Mouse (Mus musculus): ENCODE measurements around the gene Tcl1b1. TPM values are rescaled to one million over a fixed set of nuclear protein-coding genes. Genes with fewer than 3 reads are reported as not detected.
"Not testable (repeated sequence)": the region's sequence is repeated elsewhere in the genome, so short reads cannot be mapped to it uniquely, and the experiment has no call there.

Gene Tcl1b1
- total and polyA plus RNA-seq, 3 experiments, result not detected

GRCm38 (mm10) chr12:105127607-105128006 lies 31.9 kb upstream of the Tcl1b1 start:
- Histone ChIP-seq H3K4me1 (ENCODE audit: insufficient read depth, low read depth, low read length) (no peaks in the 10 kb centered on the region), H3K9me3 (replicated peaks) (peaks cover 3% of the 10 kb centered on the region; the same call in 1 of the 2 replicates), H3K4me3 (ENCODE audit: low read depth, low read length) (no peak overlapping the region), H3K36me3 (replicated peaks) (no peaks in the 10 kb centered on the region), H3K27me3 (ENCODE audit: insufficient read depth, low read length) (no peaks in the 10 kb centered on the region)
- no peak for DNase-seq (ENCODE audit: low spot score)
- no peak for ATAC-seq (ENCODE audit: extremely low read depth, insufficient number of reproducible peaks, low FRiP score, poor library complexity, severe bottlenecking)
- TF ChIP-seq TAL1 (conservative IDR thresholded peaks at IDR 0.05; ENCODE audit: low read depth, low read length), result no peak
- no peak for TF ChIP-seq POLR2AphosphoS5 (IDR thresholded peaks at IDR 0.05; ENCODE audit: insufficient replicate concordance, low read depth, low read length)
- no peak for TF ChIP-seq GATA1 (IDR thresholded peaks at IDR 0.05; ENCODE audit: borderline replicate concordance, low read length)
- no peak for TF ChIP-seq CTCF (IDR thresholded peaks at IDR 0.05; ENCODE audit: low read depth, low read length)
- TF ChIP-seq GATA2 (IDR thresholded peaks at IDR 0.05; ENCODE audit: borderline replicate concordance, low read depth, low read length), result no peak

GRCm38 (mm10) chr12:105129494-105130205 lies 29.8 kb upstream of the Tcl1b1 start:
- H3K4me1 ChIP-seq (ENCODE audit: insufficient read depth, low read depth, low read length); H3K4me3 ChIP-seq (ENCODE audit: low read depth, low read length); H3K9me3 ChIP-seq (replicated peaks); H3K36me3 ChIP-seq (replicated peaks); H3K27me3 ChIP-seq (ENCODE audit: insufficient read depth, low read length); DNase-seq (ENCODE audit: low spot score); ATAC-seq (ENCODE audit: extremely low read depth, insufficient number of reproducible peaks, low FRiP score, poor library complexity, severe bottlenecking): not testable (repeated sequence)

- not testable (repeated sequence) for H3K4me3 ChIP-seq (ENCODE audit: low read depth, low read length); H3K36me3 ChIP-seq (replicated peaks); H3K9me3 ChIP-seq (replicated peaks); H3K27me3 ChIP-seq (ENCODE audit: insufficient read depth, low read length); ATAC-seq (ENCODE audit: extremely low read depth, insufficient number of reproducible peaks, low FRiP score, poor library complexity, severe bottlenecking); DNase-seq (ENCODE audit: low spot score); H3K4me1 ChIP-seq (ENCODE audit: insufficient read depth, low read depth, low read length)
Observed at GRCm38 (mm10) chr12:105134167-105134566, 25.3 kb upstream of the Tcl1b1 start.

GRCm38 (mm10) chr12:105134826-105135225 lies 24.7 kb upstream of the Tcl1b1 start:
- ATAC-seq (ENCODE audit: extremely low read depth, insufficient number of reproducible peaks, low FRiP score, poor library complexity, severe bottlenecking); H3K9me3 ChIP-seq (replicated peaks); H3K27me3 ChIP-seq (ENCODE audit: insufficient read depth, low read length); H3K4me3 ChIP-seq (ENCODE audit: low read depth, low read length); DNase-seq (ENCODE audit: low spot score); H3K4me1 ChIP-seq (ENCODE audit: insufficient read depth, low read depth, low read length); H3K36me3 ChIP-seq (replicated peaks): not testable (repeated sequence)

- not testable (repeated sequence) for ATAC-seq (ENCODE audit: extremely low read depth, insufficient number of reproducible peaks, low FRiP score, poor library complexity, severe bottlenecking); H3K4me1 ChIP-seq (ENCODE audit: insufficient read depth, low read depth, low read length); H3K36me3 ChIP-seq (replicated peaks)
Observed at GRCm38 (mm10) chr12:105137729-105138128, 21.8 kb upstream of the Tcl1b1 start.

GRCm38 (mm10) chr12:105143096-105143495 lies 16.4 kb upstream of the Tcl1b1 start:
- Histone ChIP-seq H3K4me1 (ENCODE audit: insufficient read depth, low read depth, low read length) (no peaks in the 10 kb centered on the region), H3K9me3 (replicated peaks) (peaks cover 30% of the 10 kb centered on the region), H3K36me3 (replicated peaks) (no peaks in the 10 kb centered on the region), H3K27me3 (ENCODE audit: insufficient read depth, low read length) (no peaks in the 10 kb centered on the region), H3K4me3 (ENCODE audit: low read depth, low read length) (no peak overlapping the region)
- DNase-seq (ENCODE audit: low spot score) (no peak), ATAC-seq (ENCODE audit: extremely low read depth, insufficient number of reproducible peaks, low FRiP score, poor library complexity, severe bottlenecking) (no peak)
- no peak for TF ChIP-seq GATA1 (IDR thresholded peaks at IDR 0.05; ENCODE audit: borderline replicate concordance, low read length)
- TF ChIP-seq CTCF (IDR thresholded peaks at IDR 0.05; ENCODE audit: low read depth, low read length), result no peak
- no peak for TF ChIP-seq GATA2 (IDR thresholded peaks at IDR 0.05; ENCODE audit: borderline replicate concordance, low read depth, low read length)
- no peak for TF ChIP-seq TAL1 (conservative IDR thresholded peaks at IDR 0.05; ENCODE audit: low read depth, low read length)
- no peak for TF ChIP-seq POLR2AphosphoS5 (IDR thresholded peaks at IDR 0.05; ENCODE audit: insufficient replicate concordance, low read depth, low read length)

More at GRCm38 (mm10) chr12:105137729-105138128, 21.8 kb upstream of the Tcl1b1 start:
- H3K4me3 ChIP-seq (ENCODE audit: low read depth, low read length); DNase-seq (ENCODE audit: low spot score); H3K9me3 ChIP-seq (replicated peaks); H3K27me3 ChIP-seq (ENCODE audit: insufficient read depth, low read length): not testable (repeated sequence)

- ATAC-seq (ENCODE audit: extremely low read depth, insufficient number of reproducible peaks, low FRiP score, poor library complexity, severe bottlenecking); H3K4me3 ChIP-seq (ENCODE audit: low read depth, low read length); H3K4me1 ChIP-seq (ENCODE audit: insufficient read depth, low read depth, low read length); DNase-seq (ENCODE audit: low spot score); H3K27me3 ChIP-seq (ENCODE audit: insufficient read depth, low read length); H3K36me3 ChIP-seq (replicated peaks): not testable (repeated sequence)
- peaks cover 31% of the 10 kb centered on the region for H3K9me3 ChIP-seq (replicated peaks)
Observed at GRCm38 (mm10) chr12:105144928-105145327, 14.6 kb upstream of the Tcl1b1 start.

All from G1E (cell line).